Mouse (Mus musculus) neural tube, embryonic 11.5 days (tissue): ENCODE measurements around the gene Klrg2. TPM values are rescaled to one million over a fixed set of nuclear protein-coding genes. Genes with fewer than 3 reads are reported as not detected.

Experiments used
- ATAC-seq: fragments of 200-750 bp; cut with Nextera tagmentation; 2 replicates; pipeline ENCODE4 v1.8.0; 2017; ENCODE audit warnings: moderate number of reproducible peaks, mild to moderate bottlenecking, moderate TSS enrichment, moderate library complexity; ENCODE audit not compliant: insufficient read depth, low FRiP score, low TSS enrichment
- DNase-seq: peaks from one replicate; pipeline ENCODE4 v3.0.0-alpha.2; 2015; ENCODE audit warnings: low spot score
- H3K27ac ChIP-seq: fragments of 300-500 bp; sonication (generic); 2 replicates; pipeline ENCODE4 v1.5.1; 2014; ENCODE audit warnings: low read depth, mild to moderate bottlenecking, low read length
- H3K27me3 ChIP-seq: fragments of 300-500 bp; sonication (generic); 2 replicates; pipeline ENCODE4 v1.6.1; 2014; ENCODE audit warnings: mild to moderate bottlenecking, low read length, mixed read lengths; ENCODE audit not compliant: control insufficient read depth, insufficient read depth
- H3K36me3 ChIP-seq: fragments of 300-500 bp; sonication (generic); 2 replicates; pipeline ENCODE4 v1.6.1; 2014; ENCODE audit warnings: mild to moderate bottlenecking, low read length, moderate library complexity, mixed read lengths; ENCODE audit not compliant: control insufficient read depth, insufficient read depth
- H3K4me1 ChIP-seq: fragments of 300-500 bp; sonication (generic); 2 replicates; pipeline ENCODE4 v1.6.1; 2014; ENCODE audit warnings: low read length, mixed read lengths; ENCODE audit not compliant: control insufficient read depth, insufficient read depth
- H3K4me2 ChIP-seq: fragments of 300-500 bp; sonication (generic); 2 replicates; pipeline ENCODE4 v1.6.1; 2014; ENCODE audit warnings: low read depth, mild to moderate bottlenecking, moderate library complexity
- H3K4me3 ChIP-seq: fragments of 300-500 bp; sonication (generic); 2 replicates; pipeline ENCODE4 v1.5.1; 2014; ENCODE audit warnings: low read depth, low read length
- H3K9ac ChIP-seq: fragments of 300-500 bp; sonication (generic); 2 replicates; pipeline ENCODE4 v1.6.1; 2014; ENCODE audit warnings: mild to moderate bottlenecking, low read length
- H3K9me3 ChIP-seq: fragments of 300-500 bp; sonication (generic); 2 replicates; pipeline ENCODE4 v1.6.1; 2016; ENCODE audit warnings: low read length; ENCODE audit not compliant: control insufficient read depth
- WGBS: fragments of 180-500 bp; shearing (Covaris S2); extraction: QIAGEN DNeasy Blood & Tissue Kit; methylation state at CpG from one replicate; pipeline ENCODE4 v1.1.7; 2014; 5-methylcytosine and 5-hydroxymethylcytosine counted together
- polyA plus RNA-seq: library from polyadenylated mRNA; unstranded; fragments of >200 nt; fragmentation: Nextera tagmentation; extraction: Ambion mirVana; gene quantifications from 2 replicates; pipeline ENCODE4 v1.2.1, GENCODE M21; 2014

The Klrg2 gene
- polyA plus RNA-seq, 1 experiment from 2014 or later = 0.07 TPM

DNA sequence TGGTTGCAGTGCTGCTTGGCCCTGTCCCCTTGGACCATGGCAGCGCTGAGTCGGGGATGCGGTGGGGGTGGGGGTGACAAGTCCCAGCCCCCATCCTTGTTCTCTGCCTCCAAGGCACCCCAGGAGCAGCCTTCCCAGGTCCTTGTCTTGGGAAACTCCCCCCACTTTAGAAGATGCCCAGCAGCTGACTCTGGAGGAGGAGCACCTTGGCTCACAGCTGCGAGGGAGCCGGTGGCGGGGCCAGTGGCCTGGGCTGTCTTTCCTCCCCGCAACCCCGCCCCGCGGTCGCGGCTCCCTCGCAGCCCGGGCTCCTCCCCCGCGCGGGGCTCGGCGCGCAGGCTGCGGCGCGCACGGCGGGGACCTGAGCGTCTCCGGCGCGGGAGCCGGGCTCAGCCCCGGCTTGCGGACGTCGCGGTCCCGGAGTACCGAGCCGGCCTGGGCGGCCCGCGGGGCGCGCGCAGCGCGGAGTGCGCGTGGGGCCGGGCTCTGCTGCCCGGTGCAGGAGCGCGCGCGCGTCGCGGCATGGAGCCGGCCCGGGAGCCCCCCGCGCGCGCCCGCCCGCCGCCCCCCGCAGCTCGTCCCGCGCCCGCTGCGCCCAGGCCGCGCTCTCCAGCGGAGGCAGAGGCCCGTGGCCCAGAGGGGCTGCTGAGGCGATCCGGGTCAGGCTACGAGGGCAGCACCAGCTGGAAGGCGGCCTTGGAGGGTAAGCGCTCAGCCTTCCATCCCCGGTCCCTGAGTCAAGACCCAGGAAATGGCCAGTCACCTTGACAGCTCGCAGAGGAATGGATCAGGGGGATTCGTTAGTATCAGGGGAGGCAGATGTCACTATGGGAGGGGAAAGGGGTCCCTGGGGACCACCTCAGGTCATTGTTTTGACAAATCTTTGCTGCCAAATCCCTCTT, 25.9 kb upstream of the Klrg2 start, which contains the start of gene Clec2l:
Clec2l (plus strand) TSS at position 356 of the 902 bp plus-strand sequence.
- no peaks in the 10 kb centered on the region for H3K4me1 ChIP-seq
- H3K4me2 ChIP-seq = peak within 1 kb of the TSS; percentile 92
- peaks cover 7% of the 10 kb centered on the region; the same call in 1 of the 2 replicates for H3K27me3 ChIP-seq
- 1% methylated on average over 50 of the region's 84 CpGs for WGBS
- no peaks in the 10 kb centered on the region for H3K9me3 ChIP-seq
- peak; percentile 84 for ATAC-seq
- peak within 1 kb of the TSS; percentile 61 for H3K9ac ChIP-seq
- H3K4me3 ChIP-seq = peak within 1 kb of the TSS; percentile 60
- no peaks in the 10 kb centered on the region for H3K36me3 ChIP-seq
- H3K27ac ChIP-seq = peak within 1 kb of the TSS; percentile 34; the same call in 1 of the 2 replicates
- DNase-seq = peak; percentile 65

DNA sequence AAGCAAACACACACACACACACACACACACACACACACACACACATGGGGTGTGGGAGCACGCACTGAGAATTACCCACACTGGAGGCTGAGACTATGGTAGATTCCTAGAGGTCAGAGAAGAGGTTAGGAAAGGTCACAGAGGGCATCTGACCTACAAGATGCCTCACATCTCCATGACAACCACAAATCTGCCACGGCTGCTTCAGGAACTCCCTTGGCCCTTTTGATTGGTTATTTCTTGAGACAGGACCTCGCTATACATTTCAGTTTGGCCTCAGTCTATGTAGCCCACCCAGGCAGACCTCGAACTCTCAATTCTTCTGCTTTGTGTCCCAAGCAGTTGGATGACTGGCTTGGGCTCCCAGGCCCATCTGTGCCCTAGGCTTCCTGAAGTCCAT, 24.6 kb upstream of the Klrg2 start:
- no peak overlapping the region for H3K4me2 ChIP-seq
- WGBS = 15% methylated on average over 4 of the region's 4 CpGs
- no peak overlapping the region for H3K4me3 ChIP-seq
- H3K4me1 ChIP-seq = no peaks in the 10 kb centered on the region
- H3K9me3 ChIP-seq = no peaks in the 10 kb centered on the region
- no peak for DNase-seq
- no peak for ATAC-seq
- peaks cover 7% of the 10 kb centered on the region; the same call in 1 of the 2 replicates for H3K27me3 ChIP-seq
- H3K27ac ChIP-seq = no peak overlapping the region
- no peaks in the 10 kb centered on the region for H3K36me3 ChIP-seq
- H3K9ac ChIP-seq = no peak overlapping the region

DNA sequence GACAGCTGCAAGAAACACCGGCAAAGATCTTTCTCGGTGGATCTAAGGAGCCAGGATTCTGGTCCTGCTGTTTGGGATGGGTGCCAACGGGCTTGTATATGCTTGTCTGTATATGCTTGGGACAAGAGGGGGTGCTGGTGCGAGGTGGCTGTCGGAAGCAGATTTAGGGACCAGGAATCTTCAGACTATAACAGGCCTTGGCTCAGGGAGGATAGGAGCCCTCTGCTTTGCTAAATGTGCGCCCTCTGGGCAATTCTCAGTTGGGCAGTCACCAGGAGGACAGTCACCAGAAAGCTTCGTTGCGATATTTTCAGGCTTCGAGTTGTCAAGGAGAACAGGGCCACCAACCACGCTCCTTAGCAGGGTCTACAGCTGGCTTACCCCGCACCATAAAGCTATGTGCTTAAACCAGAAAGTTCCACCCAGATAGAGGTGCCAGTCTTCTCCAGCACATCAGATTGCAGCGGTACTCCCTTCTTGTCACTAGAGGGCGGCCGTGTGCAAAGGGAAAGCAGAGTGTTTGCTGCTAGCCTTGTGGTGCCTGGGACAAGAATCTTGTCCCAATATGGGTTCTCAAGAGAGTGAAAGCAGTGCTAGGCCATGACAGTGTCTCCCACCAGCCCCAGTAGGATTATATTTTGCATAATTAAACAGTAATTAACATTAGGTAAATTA, 13.4 kb upstream of the Klrg2 start:
- Histone ChIP-seq H3K4me2 (no peak overlapping the region), H3K9me3 (no peaks in the 10 kb centered on the region), H3K27me3 (no peaks in the 10 kb centered on the region), H3K9ac (no peak overlapping the region), H3K36me3 (no peaks in the 10 kb centered on the region), H3K4me1 (no peaks in the 10 kb centered on the region), H3K27ac (no peak overlapping the region), H3K4me3 (no peak overlapping the region)
- ATAC-seq (peak; percentile 50), DNase-seq (peak; percentile 77)
- WGBS = 43% methylated on average over 14 of the region's 14 CpGs

DNA sequence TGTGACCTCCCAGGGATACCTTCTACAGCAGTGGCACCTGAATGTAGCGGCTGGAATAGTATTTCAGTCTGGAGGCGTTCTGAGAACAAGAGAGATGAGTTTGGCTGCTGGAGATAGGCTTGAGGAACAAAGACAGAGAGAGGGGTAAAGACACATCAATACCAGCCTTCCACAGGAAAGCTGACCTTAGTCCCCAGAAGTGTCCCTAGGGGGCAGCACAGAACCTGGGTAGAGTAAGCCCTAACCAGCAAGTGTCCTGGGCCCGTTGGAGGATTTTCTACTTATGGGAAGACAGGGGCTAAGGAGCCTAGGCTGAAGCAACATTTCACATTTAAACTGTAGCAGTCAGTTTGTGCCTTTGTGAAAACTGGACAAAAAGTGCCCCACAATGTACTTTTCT, 12.5 kb upstream of the Klrg2 start:
- Histone ChIP-seq H3K4me1 (no peaks in the 10 kb centered on the region), H3K4me2 (no peak overlapping the region), H3K27ac (no peak overlapping the region), H3K36me3 (no peaks in the 10 kb centered on the region), H3K9ac (no peak overlapping the region), H3K27me3 (no peaks in the 10 kb centered on the region), H3K4me3 (no peak overlapping the region), H3K9me3 (no peaks in the 10 kb centered on the region)
- DNase-seq = no peak
- WGBS = 77% methylated on average over 3 of the region's 3 CpGs
- no peak for ATAC-seq

DNA sequence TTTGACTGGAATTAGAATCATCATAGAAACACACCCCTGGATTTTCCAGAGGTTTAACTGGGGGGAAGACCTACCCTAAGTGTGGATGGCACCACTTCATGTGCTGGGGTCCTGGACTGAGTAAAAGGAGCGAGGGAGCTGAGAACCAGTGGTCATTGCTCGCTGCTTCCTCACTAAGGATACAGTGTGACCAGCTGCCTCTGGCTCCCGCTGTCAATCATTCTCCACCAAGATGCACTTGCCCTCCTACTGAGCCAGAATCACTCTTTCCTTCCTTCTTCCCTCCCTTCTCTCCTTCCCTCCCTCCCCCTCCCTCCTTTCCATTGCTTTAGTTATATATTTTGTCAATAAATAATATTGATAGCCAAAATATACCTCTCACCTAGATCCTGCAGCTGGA, 6.0 kb upstream of the Klrg2 start:
- Histone ChIP-seq H3K4me2 (no peak overlapping the region), H3K4me1 (no peaks in the 10 kb centered on the region), H3K27me3 (peaks cover 8% of the 10 kb centered on the region; the same call in 1 of the 2 replicates), H3K9ac (no peak overlapping the region), H3K4me3 (no peak overlapping the region), H3K27ac (no peak overlapping the region), H3K36me3 (no peaks in the 10 kb centered on the region), H3K9me3 (no peaks in the 10 kb centered on the region)
- 77% methylated on average over 3 of the region's 3 CpGs for WGBS
- DNase-seq (no peak), ATAC-seq (no peak)

DNA sequence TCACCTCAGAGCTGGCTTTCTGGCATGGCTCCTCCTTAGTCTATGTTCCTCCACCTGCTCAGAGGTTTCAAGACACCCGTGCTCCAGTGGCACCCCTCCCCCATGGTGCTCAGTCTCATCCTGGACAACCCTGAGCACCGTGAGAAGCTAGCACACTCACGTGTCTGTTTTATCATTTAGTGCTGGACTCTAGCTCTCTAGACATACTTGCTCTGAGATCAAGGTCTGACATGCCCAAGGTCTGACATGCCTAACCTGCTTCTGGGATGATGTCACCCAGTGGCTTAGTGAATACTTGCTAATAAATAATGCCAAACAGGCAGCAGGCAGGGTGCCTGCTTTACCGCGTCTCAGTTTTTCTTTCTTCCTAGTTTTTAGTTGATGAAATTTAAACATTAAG, 5.6 kb upstream of the Klrg2 start:
- peaks cover 11% of the 10 kb centered on the region for H3K27me3 ChIP-seq
- H3K9me3 ChIP-seq = no peaks in the 10 kb centered on the region
- H3K27ac ChIP-seq = no peak overlapping the region
- no peaks in the 10 kb centered on the region for H3K4me1 ChIP-seq
- DNase-seq = no peak
- no peaks in the 10 kb centered on the region for H3K36me3 ChIP-seq
- H3K4me3 ChIP-seq = no peak overlapping the region
- ATAC-seq = no peak
- no peak overlapping the region for H3K4me2 ChIP-seq
- 70% methylated on average over 5 of the region's 5 CpGs for WGBS
- H3K9ac ChIP-seq = no peak overlapping the region

DNA sequence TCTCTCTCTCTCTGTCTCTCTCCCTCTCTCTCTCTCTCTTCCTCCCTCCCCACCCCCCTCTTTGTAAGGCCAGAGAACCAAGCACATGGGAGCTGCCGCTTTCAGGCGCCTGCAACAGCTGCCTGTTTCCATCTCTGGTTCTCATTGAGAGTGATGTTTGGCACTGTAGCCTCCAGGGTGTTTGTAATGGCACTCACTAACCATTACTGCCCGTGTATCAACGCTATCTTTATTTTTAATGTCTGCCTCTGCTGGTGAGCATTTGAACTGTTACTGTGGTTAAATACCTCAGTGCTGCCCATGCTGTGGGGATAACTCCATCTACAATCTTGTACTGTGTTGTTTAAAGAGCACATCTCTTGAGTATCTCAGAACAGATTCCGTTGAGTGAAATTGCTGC, 4.6 kb upstream of the Klrg2 start:
- ATAC-seq = no peak
- no peaks in the 10 kb centered on the region for H3K9me3 ChIP-seq

DNA sequence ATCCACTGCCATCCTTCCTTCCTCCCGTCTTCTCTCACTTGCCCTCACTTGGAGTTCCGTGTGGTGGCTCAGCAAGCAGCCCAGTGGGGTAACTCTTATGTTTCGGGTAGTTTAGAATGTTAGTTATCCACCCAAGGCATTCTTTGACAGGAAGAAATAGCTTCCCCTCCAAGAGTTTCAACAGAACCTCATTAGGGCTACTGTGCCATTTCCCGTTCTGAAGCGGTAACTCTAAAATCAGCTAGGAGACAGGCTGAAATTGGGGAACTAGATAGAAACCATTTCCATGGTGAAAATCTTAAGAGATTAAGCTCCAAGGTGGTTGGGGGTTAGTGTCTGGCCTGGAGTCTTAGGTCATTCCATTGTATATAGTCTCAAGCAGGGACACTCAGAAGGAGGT, 4.2 kb upstream of the Klrg2 start:
- no peak overlapping the region for H3K9ac ChIP-seq
- no peak overlapping the region for H3K4me3 ChIP-seq
- no peaks in the 10 kb centered on the region for H3K9me3 ChIP-seq
- H3K4me1 ChIP-seq = peaks cover 12% of the 10 kb centered on the region
- peaks cover 25% of the 10 kb centered on the region for H3K27me3 ChIP-seq
- H3K4me2 ChIP-seq = no peak overlapping the region
- WGBS = 76% methylated on average over 5 of the region's 5 CpGs
- DNase-seq (no peak), ATAC-seq (no peak)
- H3K27ac ChIP-seq = no peak overlapping the region
- no peaks in the 10 kb centered on the region for H3K36me3 ChIP-seq

More for the DNA sequence above, 4.6 kb upstream of the Klrg2 start:
- Histone ChIP-seq H3K4me1 (peaks cover 7% of the 10 kb centered on the region), H3K27me3 (peaks cover 21% of the 10 kb centered on the region), H3K36me3 (no peaks in the 10 kb centered on the region), H3K27ac (no peak overlapping the region), H3K9ac (no peak overlapping the region), H3K4me2 (no peak overlapping the region), H3K4me3 (no peak overlapping the region)
- no peak for DNase-seq
- WGBS = 60% methylated on average over 5 of the region's 5 CpGs
